Mouse (Mus musculus): ENCODE measurements at regions not wholly inside any gene's neighbourhood (a gene's known extent, or its start where the extent isn't known, plus 50 kb on each side); places are given as distances from the start of the nearest gene placed in this dataset.

GRCm38 (mm10) chr4:55726081-55726480, 193.8 kb upstream of the Klf4 start:
- DNase-seq, result no peak

- DNase-seq, result no peak
Measured at GRCm38 (mm10) chr4:55724286-55724685, 192.0 kb upstream of the Klf4 start.

- peak; percentile 9 for DNase-seq
Measured at GRCm38 (mm10) chr4:55723124-55723523, 190.9 kb upstream of the Klf4 start.

- DNase-seq, result peak; percentile 28
Measured at GRCm38 (mm10) chr4:55722388-55722787, 190.1 kb upstream of the Klf4 start.

- peak; percentile 54 for DNase-seq
Measured at GRCm38 (mm10) chr4:55721834-55722233, 189.6 kb upstream of the Klf4 start.

GRCm38 (mm10) chr4:55718438-55718837, 186.2 kb upstream of the Klf4 start:
- peak; percentile 34 for DNase-seq

GRCm38 (mm10) chr4:55716161-55716651, 183.9 kb upstream of the Klf4 start:
- peak; percentile 27 for DNase-seq

GRCm38 (mm10) chr4:55711500-55712341, 179.5 kb upstream of the Klf4 start:
- DNase-seq, result no peak

- DNase-seq, result no peak
Measured at GRCm38 (mm10) chr4:55710476-55710875, 178.2 kb upstream of the Klf4 start.

- no peak for DNase-seq
Measured at GRCm38 (mm10) chr4:55708808-55709207, 176.5 kb upstream of the Klf4 start.

GRCm38 (mm10) chr4:55707916-55708315, 175.7 kb upstream of the Klf4 start:
- DNase-seq, result no peak

GRCm38 (mm10) chr4:55704921-55705320, 172.7 kb upstream of the Klf4 start:
- no peak for DNase-seq

- DNase-seq, result no peak
Measured at GRCm38 (mm10) chr4:55703346-55703916, 171.2 kb upstream of the Klf4 start.

GRCm38 (mm10) chr4:55701334-55701733, 169.1 kb upstream of the Klf4 start:
- no peak for DNase-seq

GRCm38 (mm10) chr4:55699917-55700316, 167.7 kb upstream of the Klf4 start:
- DNase-seq, result no peak

GRCm38 (mm10) chr4:55699161-55699560, 166.9 kb upstream of the Klf4 start:
- DNase-seq, result no peak

GRCm38 (mm10) chr4:55697108-55697507, 164.8 kb upstream of the Klf4 start:
- no peak for DNase-seq

- DNase-seq, result peak; percentile 35
Measured at GRCm38 (mm10) chr4:55696428-55696827, 164.2 kb upstream of the Klf4 start.

- no peak for DNase-seq
Measured at GRCm38 (mm10) chr4:55695246-55695645, 163.0 kb upstream of the Klf4 start.

- DNase-seq, result no peak
Measured at GRCm38 (mm10) chr4:55689479-55689878, 157.2 kb upstream of the Klf4 start.

- DNase-seq, result no peak
Measured at GRCm38 (mm10) chr4:55686771-55687170, 154.5 kb upstream of the Klf4 start.

- peak; percentile 50 for DNase-seq
Measured at GRCm38 (mm10) chr4:55672288-55672687, 140.0 kb upstream of the Klf4 start.

GRCm38 (mm10) chr4:55670258-55670657, 138.0 kb upstream of the Klf4 start:
- DNase-seq, result peak; percentile 17

GRCm38 (mm10) chr4:55664822-55665221, 132.6 kb upstream of the Klf4 start:
- no peak for DNase-seq

All from lung, postnatal 14 days (tissue).